Mouse (Mus musculus): ENCODE data around the gene Adssl1.

GRCm38 (mm10) chr12:112679027-112679996 is 59.5 kb downstream of the Adssl1 start:
- no peak for TF ChIP-seq CTCF (IDR thresholded peaks at IDR 0.05; ENCODE audit: low read depth)
- no peak for TF ChIP-seq EP300 (optimal IDR thresholded peaks at IDR 0.05)
